Mouse (Mus musculus): ENCODE measurements around the gene Med7. TPM values are rescaled to one million over a fixed set of nuclear protein-coding genes. Genes with fewer than 3 reads are reported as not detected.
A peak's percentile ranks its signal among the peaks of the same experiment; 100 is the strongest.
"Not testable (repeated sequence)": the region's sequence is repeated elsewhere in the genome, so short reads cannot be mapped to it uniquely, and the experiment has no call there.

Gene Med7
- total RNA-seq (2021), result 10 to 100 TPM; 27.2 to 28.0 TPM

DNA sequence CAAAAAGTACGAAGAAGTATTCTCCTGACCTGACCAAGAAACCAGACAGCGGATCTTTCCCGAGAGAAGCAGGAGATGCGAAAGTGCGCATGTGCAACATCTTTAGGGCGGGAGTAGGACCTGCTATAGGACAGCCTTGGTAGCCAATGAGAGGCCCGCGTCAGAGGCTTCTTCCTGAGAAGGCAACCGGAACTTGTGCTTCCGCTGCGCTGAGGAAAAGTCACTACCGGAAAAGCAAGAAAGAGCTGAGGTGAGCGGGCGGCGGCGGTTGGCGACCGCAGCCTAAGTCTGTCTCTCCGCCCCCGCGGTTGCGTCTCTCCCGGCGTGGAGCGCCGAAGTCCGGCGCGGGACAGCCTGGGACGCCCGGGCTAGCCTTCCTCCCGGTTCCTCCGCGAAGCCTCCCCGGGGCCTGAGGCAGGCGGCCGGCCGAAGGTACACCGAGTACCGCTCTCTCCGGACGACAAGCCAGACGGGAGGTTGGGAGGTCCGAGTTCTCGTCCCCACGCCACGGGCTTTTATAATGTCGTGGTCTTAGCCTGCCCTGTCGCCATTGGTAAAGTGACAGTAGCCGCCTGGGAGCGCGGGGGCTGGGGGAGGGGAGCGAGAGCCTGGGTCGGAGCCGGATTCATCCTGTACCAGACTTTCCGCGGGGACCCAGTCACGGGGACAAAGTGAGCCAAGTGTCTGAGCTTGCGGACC, at the start of gene Med7:
TSS of gene Med7 (plus strand) at position 166 of the 699 bp plus-strand sequence.
- DNase-seq, result peak; percentile 94

GRCm38 (mm10) chr11:46387061-46387460, 49.7 kb upstream of the Med7 start:
- no peak for DNase-seq

- no peak for DNase-seq
These were observed 48.3 kb upstream of the Med7 start for GRCm38 (mm10) chr11:46388438-46388837.

- no peak for DNase-seq
These were observed 47.2 kb upstream of the Med7 start, which contains the start of gene Itk for GRCm38 (mm10) chr11:46389336-46390117. Gene Itk (minus strand): TSS chr11:46389515.

GRCm38 (mm10) chr11:46390621-46391020, 46.1 kb upstream of the Med7 start:
- DNase-seq, result no peak

DNA sequence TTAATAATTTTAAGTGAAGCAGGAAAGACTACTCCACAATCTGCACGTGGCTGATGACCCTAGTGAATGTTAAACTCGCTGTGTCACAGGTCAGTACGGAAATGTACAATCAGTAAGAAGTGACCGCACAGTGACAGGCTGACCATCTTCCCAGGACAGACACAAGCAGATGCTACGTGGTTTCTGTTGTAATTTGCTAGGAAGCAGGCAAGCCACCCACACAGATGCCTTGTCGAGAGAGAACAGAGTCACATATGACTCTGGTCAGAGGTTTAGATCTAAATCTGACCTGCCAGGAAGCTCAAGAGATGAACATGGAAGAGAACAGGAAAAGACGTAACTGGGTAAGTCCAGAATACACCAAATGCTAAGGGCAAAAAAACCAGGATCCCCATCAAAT, 43.8 kb upstream of the Med7 start:
- DNase-seq, result no peak

GRCm38 (mm10) chr11:46393413-46393812, 43.3 kb upstream of the Med7 start:
- no peak for DNase-seq

DNA sequence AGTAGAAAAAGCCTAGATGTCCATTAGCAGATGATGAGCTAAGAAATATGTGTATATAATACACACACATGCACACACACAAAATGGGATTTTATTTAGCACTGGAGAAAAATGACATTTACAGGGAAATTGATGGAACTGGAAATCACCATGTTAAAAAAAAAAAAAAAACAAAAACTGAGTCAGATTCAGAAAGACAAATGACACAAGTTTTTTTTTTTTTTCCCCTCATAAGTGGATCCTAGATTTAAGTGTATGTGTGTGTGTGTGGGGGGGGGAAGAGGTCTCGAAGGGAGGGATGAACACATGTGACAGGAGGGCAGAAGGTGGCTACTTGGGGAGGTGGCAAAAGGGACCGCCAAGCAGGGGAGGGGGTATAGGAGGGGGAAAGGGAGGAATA, 41.6 kb upstream of the Med7 start:
- DNase-seq, result no peak

DNA sequence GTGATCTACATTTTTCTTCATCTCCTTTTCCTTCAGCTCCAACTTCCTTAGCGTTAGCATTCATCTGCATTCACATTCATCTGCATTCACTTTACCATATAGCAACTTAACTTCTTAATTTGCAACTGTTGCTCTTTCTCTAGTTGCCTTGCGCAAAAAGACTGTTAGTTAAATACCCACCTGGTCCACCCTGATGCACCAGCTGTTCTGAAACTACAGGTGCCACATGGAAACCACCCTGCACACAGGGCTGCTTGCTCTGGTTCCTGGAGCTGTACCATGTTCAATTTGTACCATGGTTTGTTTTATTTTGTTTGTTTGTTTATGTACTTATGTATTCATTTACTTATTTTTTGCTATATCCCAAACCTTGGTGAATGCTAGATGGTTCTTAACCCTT, 41.0 kb upstream of the Med7 start:
- DNase-seq, result no peak

- DNase-seq, result no peak
These were observed 40.4 kb upstream of the Med7 start, which contains the start of gene Fam71b for GRCm38 (mm10) chr11:46396167-46396859. Gene Fam71b (plus strand): TSS chr11:46396559.

- DNase-seq, result no peak
These were observed 39.9 kb upstream of the Med7 start for GRCm38 (mm10) chr11:46396860-46397179.

DNA sequence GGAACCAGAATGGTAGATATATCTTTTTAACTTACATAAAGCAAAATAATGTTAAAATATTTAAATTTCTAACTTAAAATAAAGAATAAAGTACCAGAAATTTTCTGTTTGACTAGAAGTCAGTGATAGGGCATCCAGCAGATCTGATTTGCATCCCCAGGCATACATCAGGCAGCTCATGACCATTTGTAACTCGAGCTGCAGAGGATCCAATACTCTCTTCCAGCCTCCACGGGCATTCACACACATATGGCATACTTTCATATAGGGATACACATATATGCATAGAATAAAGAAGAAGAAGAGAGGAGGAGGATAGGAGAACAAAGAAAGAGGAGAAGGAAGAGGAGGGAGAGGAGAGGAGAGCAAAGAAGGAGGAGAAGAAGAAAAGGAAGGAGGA, 38.8 kb upstream of the Med7 start:
- DNase-seq, result no peak

DNA sequence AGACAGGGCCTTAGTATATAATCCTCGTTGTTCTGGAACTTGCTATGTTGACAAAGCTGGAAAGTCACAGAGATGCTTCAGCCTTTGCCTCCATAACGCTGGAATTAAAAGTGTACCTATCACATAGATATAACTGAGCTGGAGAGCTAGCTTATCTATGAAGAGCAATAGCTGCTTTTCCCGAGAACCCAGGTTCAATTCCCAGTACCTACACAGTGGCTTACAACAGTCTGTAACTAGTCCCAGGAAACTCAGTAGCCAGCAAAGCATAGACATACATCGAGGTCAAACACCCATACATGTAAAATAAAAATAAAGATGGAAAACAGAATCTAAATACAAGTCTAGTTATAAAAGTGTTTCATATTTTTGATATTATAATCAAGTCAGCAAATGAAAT, 38.3 kb upstream of the Med7 start:
- DNase-seq, result no peak

DNA sequence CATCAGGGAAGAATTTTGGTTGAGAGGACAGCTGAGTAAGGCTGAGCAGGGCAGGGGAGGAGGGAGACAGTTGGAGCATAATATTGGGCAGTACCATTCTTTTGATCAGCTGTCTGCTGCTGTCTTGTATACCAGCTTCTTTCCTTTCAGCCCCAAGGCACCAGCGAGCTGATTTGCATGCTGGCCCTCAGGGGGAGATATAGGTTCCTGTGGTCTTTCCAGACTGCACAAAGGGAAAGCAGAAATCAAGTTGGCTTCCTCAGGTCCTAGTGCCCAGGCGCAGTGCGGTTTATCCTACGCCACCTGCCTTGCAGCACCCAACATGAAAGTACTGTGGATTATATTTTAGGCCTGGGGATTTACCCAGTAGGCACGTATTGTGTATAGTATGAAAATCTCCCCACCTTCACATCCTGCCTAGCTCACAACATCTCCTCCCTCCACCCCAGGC, 37.8 kb upstream of the Med7 start:
- no peak for DNase-seq

DNA sequence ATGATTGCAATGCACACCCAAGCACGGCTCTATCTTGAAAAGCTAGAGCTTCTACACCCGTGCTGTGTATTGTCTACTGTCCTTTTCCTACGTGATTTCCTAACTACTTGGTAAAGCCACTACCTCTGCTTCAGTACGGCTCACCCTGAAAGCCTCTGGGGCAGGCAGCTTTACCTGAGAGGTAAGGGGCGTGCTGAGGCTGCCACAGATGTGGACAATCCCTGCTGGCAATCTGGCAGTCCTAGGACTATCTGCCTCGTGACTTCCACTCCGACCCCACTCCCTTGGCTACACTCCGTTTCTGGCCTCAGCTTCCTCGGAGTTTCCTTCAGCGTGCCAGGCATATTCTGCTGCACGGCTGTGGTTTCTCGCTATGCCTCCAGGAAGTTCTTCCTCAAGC, 35.2 kb upstream of the Med7 start:
- DNase-seq, result no peak

DNA sequence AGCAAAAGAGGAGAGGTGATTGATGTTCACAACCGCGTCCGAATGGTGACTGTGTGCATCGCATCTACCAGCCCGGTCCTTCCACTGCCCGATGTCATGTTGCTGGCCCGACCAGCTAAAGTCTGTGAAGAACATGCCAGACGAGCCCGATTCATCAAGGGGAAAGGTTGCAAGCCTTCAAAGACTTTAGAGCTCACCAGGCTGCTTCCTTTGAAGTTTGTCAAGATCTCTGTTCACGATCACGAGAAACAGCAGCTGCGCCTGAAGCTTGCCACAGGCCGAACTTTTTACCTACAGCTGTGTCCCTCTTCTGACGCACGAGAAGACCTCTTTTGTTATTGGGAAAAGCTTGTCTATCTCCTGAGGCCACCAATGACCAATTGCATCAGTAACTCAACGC, 31.7 kb upstream of the Med7 start:
- no peak for DNase-seq

DNA sequence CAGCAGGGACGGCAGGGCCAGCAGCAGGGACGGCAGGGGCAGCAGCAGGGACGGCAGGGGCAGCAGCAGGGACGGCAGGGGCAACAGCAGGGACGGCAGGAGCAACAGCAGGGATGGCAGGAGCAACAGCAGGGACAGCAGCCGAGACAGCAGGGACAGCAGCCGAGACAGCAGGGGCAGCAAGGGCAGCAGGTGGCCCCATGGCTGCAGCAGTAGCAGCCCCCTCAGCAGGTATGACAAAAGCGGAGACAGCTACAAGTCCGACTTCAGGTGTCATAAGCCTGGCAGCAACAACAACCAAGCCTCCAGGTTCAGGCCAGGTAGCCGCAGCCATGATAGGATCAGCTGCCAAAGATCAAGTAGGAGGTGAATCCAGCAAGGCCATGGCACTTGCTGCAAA, 30.0 kb upstream of the Med7 start:
- no peak for DNase-seq

- no peak for DNase-seq
These were observed 26.6 kb upstream of the Med7 start for GRCm38 (mm10) chr11:46410018-46410563.

DNA sequence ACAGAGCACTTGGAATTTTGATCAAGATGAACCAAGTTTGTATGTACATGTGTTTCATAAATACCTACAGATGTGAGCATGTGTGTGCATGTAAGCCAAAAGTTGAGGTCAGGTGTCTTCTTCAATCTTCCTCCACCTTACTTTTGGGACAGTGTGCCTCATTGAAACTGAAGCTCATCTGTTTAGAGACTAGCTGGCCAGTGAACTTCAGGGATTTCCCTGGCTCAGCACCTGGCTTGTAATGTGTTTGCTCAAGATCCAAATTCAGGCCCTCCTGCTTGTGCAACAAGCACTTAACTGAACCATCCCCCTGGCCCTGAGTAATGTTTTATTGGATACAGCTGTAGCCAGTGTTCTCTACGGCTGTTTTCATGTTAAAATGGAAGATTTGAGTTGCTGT, 18.3 kb upstream of the Med7 start:
- DNase-seq, result no peak

DNA sequence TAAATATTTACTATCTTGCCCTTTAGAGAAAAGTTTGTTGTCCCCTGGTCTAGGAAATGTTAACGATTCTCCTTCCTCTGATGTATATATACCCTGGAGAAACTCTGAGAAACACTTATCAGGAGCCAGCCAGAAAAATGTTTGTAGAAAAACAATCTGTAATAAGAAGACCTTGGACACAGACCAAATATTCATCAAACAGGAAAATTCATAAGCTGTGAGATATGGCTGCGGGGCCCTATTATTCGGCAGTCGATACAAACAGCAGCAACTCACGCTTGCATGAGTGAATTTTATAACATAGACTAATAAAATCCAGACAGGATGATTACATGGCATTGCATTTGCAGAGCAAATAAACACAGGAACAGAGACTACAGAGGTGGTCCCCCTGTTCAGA, 17.9 kb upstream of the Med7 start:
- DNase-seq, result no peak

- no peak for DNase-seq
These were observed 15.4 kb upstream of the Med7 start for GRCm38 (mm10) chr11:46421086-46421888.

- DNase-seq, result not testable (repeated sequence)
These were observed 8.6 kb upstream of the Med7 start for GRCm38 (mm10) chr11:46428131-46428530.
